Mouse (Mus musculus) thymus, postnatal 0 days (tissue): ENCODE results near the gene Wdr78. TPM values are rescaled to one million over a fixed set of nuclear protein-coding genes. Genes with fewer than 3 reads are reported as not detected.

Source experiments
- DNase-seq: peaks from one replicate; pipeline ENCODE4 v3.0.0-alpha.2; 2015; ENCODE audit warnings: low spot score
- polyA plus RNA-seq: library from polyadenylated mRNA; unstranded; fragments of >200 nt; fragmentation: Nextera tagmentation; extraction: Ambion mirVana; gene quantifications from 2 replicates; pipeline ENCODE4 v1.2.1, GENCODE M21; 2015

Gene Wdr78
- polyA plus RNA-seq, 1 experiment from 2014 or later = 8.8 TPM

DNA sequence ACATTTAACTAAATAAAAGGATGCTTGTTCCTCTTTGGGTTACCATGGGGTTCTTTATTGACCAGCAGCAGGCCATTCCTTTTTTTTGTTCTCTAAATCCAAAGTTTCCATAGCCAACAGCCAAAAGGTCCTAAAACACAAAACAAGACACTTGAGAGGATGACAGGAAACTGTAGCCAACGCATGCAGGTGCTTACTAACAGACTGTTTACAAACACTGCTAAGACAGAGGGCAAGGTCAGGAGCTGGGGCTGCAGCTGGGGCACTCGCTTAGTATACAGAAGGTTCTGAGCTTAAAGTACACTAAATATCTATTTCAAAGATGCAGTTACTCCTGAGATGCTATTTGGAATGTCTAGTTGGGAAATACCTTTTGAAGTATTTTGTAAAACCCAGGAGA lies 49.9 kb downstream of the Wdr78 start:
- DNase-seq = peak; percentile 75

GRCm38 (mm10) chr4:103056909-103057308 lies 57.4 kb downstream of the Wdr78 start:
- no peak for DNase-seq

DNA sequence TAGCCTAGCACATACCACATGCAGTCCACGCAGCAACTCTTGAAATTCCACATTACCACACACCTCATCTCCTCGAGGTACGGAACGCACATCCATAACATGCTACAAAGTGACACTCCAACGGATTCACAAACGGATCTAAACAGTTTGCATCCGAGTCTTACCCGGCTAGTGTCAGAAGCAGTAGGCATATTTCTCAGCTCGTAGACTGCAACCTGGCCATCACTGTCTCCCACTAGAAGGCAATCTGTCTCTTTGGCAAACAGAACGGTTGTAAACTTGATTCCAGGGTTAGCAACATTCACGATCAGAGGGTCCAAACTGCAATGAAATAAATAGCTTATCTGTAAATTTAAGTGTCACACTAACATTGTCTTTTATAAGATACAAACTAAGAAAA lies 66.3 kb downstream of the Wdr78 start:
- DNase-seq = no peak

GRCm38 (mm10) chr4:103042997-103043396 lies 71.4 kb downstream of the Wdr78 start:
- no peak for DNase-seq

DNA sequence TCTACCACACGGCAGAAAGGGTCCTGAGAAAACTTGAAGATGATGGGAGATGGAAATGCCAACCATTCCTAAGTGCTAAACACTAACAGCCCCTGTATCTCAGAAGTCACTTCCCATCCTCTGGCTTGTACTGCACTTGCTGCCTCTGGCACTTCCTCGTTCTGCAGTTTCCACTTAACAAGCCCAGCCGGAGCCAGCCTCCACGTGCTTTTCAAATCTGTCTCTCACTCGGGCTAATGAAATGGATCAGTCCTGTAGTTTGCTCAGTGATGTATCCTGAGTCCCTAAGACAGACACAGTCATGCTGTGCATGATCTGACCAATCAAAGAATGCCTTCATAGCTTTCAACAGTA lies 74.5 kb downstream of the Wdr78 start:
- peak; percentile 36 for DNase-seq

GRCm38 (mm10) chr4:103039103-103039837 lies 75.1 kb downstream of the Wdr78 start:
- DNase-seq = peak; percentile 73

GRCm38 (mm10) chr4:103028177-103029088 lies 85.9 kb downstream of the Wdr78 start:
- DNase-seq = no peak

DNA sequence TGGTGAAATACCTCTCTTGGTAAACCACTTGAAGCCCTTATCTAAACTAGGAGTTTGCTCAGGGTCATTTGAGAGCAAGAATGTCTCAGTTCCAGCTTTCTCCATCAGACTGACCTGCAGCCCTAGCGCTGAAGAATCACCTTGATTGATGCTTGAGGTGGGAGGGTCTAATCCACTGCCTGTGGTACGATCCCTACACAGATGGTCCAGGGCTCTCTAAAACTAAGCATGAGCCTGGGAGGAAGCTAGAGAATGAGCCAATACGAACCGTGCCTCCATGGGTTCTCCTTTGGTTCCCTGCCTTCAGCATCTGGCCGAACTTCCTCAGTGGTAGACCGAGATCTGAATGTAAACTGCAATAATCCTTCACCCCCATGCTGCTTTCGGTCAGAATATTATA lies 86.6 kb downstream of the Wdr78 start:
- no peak for DNase-seq

- DNase-seq = peak; percentile 56
Measured at GRCm38 (mm10) chr4:103026621-103027020, 87.7 kb downstream of the Wdr78 start, which contains the start of gene Insl5. Gene Insl5, minus strand, starts transcription at chr4:103026842.

DNA sequence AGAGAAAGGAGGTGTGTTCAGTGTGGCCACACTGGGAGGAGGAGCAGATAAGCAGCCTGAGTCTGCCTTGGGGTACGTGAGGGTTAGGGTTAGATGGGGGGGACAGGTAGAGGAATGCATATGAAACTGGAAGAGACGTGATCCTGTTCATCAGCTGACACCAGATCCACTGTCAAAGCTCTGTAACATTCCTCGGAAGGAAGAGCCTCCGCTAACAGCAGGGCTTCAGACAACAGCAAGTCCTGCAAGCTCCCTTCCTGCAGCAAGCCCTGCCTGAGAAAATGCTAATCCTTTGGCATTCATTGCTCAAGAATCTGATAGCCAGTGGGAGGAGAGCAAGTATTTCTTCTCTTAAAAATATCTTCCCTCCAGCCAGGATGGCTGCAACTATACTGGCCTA lies 100.9 kb downstream of the Wdr78 start:
- DNase-seq = no peak

DNA sequence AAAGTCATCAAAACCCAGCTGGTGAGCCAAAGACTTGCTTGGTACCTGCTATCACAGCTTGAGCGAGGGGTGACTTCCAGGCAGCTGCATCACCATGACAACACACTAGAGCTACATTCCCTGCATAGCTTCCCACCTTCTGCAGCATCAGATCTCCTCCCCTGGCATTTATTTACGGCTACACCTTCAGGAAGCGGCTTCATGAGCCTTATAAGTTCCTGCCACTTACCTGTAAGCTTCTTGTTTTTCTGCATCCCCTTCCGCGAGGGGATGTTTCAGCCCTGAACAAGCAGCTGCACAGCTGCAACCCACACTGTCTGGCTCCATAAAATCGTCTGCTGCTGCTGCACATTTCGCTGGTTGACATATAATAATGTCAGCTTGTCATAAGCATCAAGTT lies 102.5 kb downstream of the Wdr78 start:
- DNase-seq = peak; percentile 69

DNA sequence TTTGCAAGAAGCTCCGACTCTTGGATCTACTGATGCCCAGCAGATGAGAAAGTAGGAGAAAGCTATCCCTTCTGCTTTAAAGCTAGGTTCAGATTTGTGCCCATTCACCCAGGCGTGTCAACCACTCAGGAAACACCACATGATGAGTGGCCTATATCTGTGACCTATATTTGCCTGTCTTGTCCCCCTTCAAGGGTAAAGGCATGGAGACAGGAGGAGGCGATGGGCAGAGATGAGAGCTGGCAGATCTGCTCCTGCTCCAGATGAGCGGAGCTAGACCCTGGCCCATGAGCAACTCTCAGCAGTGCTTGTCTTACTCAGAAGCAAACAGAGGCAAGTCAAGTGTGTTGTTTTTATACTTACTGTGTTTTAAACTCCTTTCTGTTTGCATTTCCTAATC lies 103.6 kb downstream of the Wdr78 start:
- peak; percentile 34 for DNase-seq

DNA sequence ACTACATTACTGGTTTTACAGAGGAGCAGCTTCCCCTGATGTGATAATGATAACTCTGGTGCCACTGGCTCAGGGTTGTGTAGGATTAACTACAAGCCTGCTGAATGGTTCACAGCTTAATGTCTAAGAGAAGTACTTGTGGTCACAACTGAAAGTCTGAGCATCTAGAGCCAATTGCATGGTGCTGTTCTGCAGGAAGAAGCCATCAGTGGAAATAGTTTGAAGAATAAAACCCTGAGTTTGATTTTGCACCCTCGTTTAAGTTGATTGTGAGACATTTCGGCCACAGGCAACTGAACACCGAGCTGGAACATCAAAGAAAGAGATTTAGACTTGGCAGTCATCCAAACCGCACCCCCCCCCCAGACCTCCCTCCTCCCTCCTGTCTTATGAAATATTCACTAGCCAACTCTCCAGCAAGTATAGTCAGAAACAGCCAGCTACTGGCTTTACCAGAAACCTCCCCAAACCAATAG lies 107.4 kb downstream of the Wdr78 start:
- DNase-seq = peak; percentile 39

DNA sequence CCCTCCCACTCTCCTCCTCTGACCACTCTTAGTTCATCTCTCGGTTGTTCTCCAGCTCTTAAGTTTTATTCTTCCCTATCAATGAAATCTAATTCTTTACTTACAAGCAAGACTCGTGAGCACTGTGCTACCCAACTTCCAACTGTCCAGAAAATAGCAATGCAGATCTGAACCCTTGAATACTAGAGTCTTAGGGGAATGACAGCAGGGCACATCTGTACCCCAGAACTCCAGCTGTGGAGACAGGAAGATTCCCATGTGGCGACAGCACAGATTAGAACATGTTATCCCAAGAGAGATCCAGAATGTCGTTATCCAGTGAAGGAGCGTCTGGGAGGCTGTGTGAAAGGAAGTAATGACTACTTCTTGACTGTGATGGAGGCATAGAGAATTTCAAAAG lies 108.1 kb downstream of the Wdr78 start:
- no peak for DNase-seq

DNA sequence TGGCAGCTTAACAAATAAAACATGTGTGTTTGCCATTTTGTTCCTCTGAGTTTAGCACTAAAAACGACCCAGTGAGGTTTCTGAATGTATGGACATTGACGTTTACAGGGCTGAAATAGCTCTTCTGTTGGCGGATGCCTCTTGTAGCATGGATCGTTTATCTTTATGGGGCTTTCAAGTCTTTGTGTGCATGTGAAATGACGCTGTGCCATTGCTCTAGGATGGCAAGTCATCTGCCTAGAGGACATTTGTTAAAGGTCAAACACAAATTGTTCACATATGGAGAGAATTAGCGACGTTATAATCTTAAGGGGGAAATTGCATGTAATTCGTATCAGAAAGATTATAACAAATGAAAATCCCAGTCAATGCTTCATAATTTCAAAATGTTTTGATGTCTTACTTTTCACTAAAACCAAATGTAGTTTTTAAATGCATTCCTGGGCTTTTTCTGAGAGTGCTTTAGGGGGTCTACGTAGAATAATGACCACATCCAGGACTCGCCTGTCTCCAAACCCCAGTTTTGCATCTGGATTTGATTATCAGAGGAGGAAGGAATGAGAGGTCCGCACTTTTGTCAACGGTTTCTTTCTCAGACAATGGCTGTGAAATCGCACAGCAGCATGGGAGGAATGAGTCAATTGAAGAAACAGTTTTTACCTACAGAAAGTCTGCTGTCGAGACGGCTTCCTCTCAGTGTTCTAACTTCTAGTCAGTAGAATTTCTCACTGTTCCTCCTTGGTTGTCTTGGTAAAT lies 109.0 kb downstream of the Wdr78 start:
- DNase-seq = no peak

DNA sequence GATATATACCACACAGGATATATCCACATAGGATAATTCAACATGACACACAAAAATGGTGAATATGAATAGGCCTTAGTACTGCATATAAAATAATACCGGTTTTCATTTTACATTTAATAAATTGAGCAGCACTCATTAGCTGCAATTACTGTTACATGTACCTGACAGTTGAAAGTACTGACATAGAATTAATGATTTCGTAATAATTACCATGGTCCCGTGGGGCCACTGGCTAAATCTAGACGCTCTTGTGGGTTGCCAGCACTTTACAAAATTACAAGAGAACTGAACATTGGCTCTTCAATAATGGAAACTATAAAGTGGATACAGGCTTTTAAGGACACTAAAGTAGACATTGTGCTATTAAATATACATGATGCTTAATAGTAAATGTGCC lies 109.7 kb downstream of the Wdr78 start:
- no peak for DNase-seq

DNA sequence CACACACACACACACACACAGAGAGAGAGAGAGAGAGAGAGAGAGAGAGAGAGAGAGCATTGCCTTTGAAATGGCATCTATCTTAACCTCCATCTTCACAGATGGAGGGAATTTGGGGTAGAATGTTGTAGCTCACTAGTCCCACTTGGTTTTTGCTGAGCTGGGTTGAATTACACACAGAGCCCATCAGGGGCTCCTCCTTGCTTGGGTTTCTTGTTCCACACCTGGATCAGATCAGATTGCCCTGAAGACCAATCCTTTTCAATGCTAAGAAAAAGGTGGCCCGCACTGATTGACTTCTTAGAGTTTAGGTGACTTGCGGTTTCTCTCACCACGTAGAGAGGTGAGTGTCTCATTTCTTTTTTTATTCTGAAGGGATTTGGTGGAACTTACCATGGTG lies 122.7 kb downstream of the Wdr78 start:
- DNase-seq = peak; percentile 70

DNA sequence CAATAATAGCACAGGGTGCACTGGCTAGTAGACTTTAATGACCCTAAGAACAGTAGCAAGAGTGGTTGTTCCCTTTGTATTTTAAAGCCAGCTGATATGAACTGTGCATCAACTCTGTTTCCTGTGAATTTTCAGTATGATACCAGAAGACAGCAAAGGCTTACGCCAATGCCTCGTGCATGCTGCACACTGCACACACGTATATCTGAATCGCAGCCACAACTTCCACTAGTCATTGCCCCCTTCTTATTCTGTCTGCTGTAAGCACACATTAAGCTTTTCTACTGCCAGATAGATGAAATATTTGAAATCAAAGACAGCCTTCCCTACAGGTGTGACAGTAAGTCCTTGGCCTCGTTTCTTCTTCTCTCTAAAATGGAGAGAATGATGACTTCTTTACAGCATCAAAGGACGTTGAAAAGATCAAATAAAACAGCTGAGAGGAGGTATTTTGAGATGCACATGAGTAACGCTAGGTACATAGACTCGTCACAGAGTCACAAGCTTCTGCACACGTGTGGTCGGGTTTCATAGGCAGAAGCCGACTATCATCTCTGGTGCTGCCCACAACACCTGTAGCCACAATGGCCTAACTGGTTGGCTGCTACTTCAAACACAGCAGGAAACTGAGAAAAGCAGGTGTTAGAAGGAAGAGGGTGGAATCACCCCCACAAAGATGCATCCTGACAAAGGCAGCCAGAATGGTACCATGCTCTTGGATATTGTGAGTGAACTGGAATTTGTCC lies 123.6 kb downstream of the Wdr78 start:
- peak; percentile 95 for DNase-seq

GRCm38 (mm10) chr4:102990016-102990415 lies 124.3 kb downstream of the Wdr78 start:
- DNase-seq = peak; percentile 65

GRCm38 (mm10) chr4:102989391-102989790 lies 125.0 kb downstream of the Wdr78 start:
- DNase-seq = peak; percentile 75

DNA sequence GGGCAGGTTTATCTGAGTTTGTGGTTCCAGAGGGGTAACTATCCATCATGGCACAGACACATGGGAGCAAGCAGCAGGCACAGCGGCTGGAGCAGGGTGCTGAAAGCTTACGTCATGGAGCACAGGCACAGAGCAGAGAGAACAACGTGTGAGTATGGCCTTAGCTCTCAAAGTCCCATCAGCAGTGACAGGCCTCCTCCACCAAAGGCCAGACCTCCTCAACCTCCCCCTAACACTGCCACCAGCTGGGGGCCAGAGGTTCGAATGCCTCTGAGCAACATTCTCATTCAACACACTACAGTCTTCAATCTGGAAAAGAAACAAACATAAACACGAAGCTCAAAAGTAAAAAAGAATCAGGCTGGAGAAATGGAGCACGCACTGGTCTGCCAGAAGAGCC lies 125.8 kb downstream of the Wdr78 start:
- DNase-seq = peak; percentile 45
